ENCODE assay signal across 8 mouse cellular contexts in the genomic region with DNA sequence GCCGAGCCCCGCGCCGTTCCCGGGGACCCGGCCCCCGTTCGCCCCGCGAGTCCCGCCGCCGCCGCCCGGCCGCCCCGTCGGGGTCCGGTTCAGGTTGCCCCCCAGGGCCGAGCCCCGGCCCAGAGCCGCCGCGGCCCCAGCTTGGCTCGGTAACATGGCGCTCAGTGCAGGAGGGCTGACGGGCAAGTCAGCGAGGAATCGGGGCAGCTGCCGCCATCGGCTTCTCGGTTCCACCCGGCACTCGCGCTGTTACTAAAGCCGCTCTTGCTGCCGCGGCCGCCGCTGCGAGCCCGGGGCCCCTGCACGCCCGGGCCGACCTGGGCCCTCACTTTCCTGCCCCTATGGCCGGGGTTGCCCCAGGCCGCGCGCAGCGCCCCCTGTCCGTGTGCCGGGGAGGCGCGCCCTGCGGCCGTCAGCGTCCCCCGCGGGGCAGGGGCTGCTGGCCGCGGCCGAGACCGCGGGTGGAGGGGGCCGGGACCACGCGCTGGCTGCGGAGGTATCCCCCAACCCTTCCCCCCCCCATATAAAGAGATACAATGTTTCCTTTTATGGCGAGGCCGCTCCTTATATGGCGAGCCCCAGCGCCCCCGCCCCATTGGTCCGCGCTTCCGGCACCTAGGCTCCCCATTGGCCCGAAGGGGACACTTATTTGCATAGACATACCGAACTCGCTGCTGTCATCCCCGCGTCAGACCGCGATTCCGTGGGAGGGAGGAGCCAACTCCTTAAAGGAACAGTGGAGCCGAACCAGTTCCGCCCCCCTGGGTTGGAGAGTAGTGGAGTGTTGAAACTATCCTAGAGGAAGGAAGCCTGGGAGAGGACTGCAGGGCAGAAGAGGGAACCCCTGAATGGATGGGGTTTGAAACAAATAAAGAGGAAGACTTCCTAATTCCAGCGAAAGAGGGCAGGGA. TPM values are rescaled to one million over a fixed set of nuclear protein-coding genes. Genes with fewer than 3 reads are reported as not detected.
DNase-seq lines count a peak whose midpoint lies in the region; ATAC-seq and TF ChIP-seq lines count a peak whose summit lies in the region.

A gene (minus strand): TSS at position 503 of the 911 bp plus-strand sequence.

- peak; percentile 33; the same call in 1 of the 2 replicates for TF ChIP-seq POLR2A in olfactory bulb, adult 2 months (IDR thresholded peaks at IDR 0.05; ENCODE audit: insufficient read depth, low read depth, low read length)
- TF ChIP-seq POLR2A in thymus, adult 2 months (IDR thresholded peaks at IDR 0.05; ENCODE audit: control insufficient read depth, extremely low read depth, insufficient read depth, low read length, poor library complexity), result peak; percentile 72

- peak within 1 kb of the TSS; percentile 90 for H3K27ac ChIP-seq in forebrain, embryonic 16.5 days (ENCODE audit: low read length)
- peak within 1 kb of the TSS; percentile 96 for H3K27ac ChIP-seq in layer of hippocampus, adult 2 months
- H3K27ac ChIP-seq in lung, embryonic 14.5 days (ENCODE audit: low read depth), result peak within 1 kb of the TSS; percentile 97
- peak within 1 kb of the TSS; percentile 91 for H3K27ac ChIP-seq in olfactory bulb, adult 2 months (ENCODE audit: insufficient read depth, low read depth, low read length)
- peak within 1 kb of the TSS; percentile 50 for H3K27ac ChIP-seq in thymus, adult 2 months (ENCODE audit: control insufficient read depth, insufficient read depth, low read length)

- intact Hi-C loops in heart, postnatal 36 days (cut with DNase I), result no loop called here

- under 1% methylated on average over 79 of the region's 87 CpGs for WGBS in forebrain, embryonic 16.5 days
- 0% methylated on average over 87 of the region's 87 CpGs for WGBS in lung, embryonic 14.5 days
- under 1% methylated on average over 87 of the region's 87 CpGs for WGBS in olfactory bulb, adult 2 months
- WGBS in thymus, adult 2 months, result under 1% methylated on average over 84 of the region's 87 CpGs

- peaks cover 48% of the 10 kb centered on the region for H3K4me1 ChIP-seq in G1E (ENCODE audit: insufficient read depth, low read depth, low read length)
- H3K4me1 ChIP-seq in forebrain, embryonic 16.5 days (replicated peaks; ENCODE audit: control insufficient read depth, insufficient read depth, low read length), result peaks cover 31% of the 10 kb centered on the region
- H3K4me1 ChIP-seq in lung, embryonic 14.5 days (ENCODE audit: insufficient read depth), result peaks cover 20% of the 10 kb centered on the region
- peaks cover 25% of the 10 kb centered on the region for H3K4me1 ChIP-seq in olfactory bulb, adult 2 months (ENCODE audit: control insufficient read depth, insufficient read depth, low read length)
- peaks cover 18% of the 10 kb centered on the region for H3K4me1 ChIP-seq in thymus, adult 2 months (replicated peaks; ENCODE audit: control insufficient read depth, insufficient read depth, low read length)

- peak; percentile 99 for ATAC-seq in G1E (ENCODE audit: extremely low read depth, insufficient number of reproducible peaks, low FRiP score, poor library complexity, severe bottlenecking)
- peak; percentile 95 for ATAC-seq in forebrain, embryonic 16.5 days
- ATAC-seq in lung, embryonic 14.5 days (ENCODE audit: insufficient read depth), result peak; percentile 92

- H3K4me2 ChIP-seq in forebrain, embryonic 16.5 days (ENCODE audit: low read length), result peak within 1 kb of the TSS; percentile 87
- peak within 1 kb of the TSS; percentile 84 for H3K4me2 ChIP-seq in lung, embryonic 14.5 days

- no peak for TF ChIP-seq CTCF in G1E (IDR thresholded peaks at IDR 0.05; ENCODE audit: low read depth, low read length)
- TF ChIP-seq CTCF in layer of hippocampus, adult 2 months (conservative IDR thresholded peaks at IDR 0.05), result peak; percentile 70
- peak; percentile 21; the same call in 1 of the 2 replicates for TF ChIP-seq CTCF in lung, embryonic 14.5 days (IDR thresholded peaks at IDR 0.05; ENCODE audit: low read depth)
- peak; percentile 52; the same call in 1 of the 2 replicates for TF ChIP-seq CTCF in olfactory bulb, adult 2 months (IDR thresholded peaks at IDR 0.05; ENCODE audit: insufficient read depth, low read depth, low read length)
- TF ChIP-seq CTCF in thymus, adult 2 months (IDR thresholded peaks at IDR 0.05; ENCODE audit: borderline replicate concordance, control insufficient read depth, extremely low read depth, insufficient read depth, low read length, poor library complexity), result peak; percentile 68; the same call in 1 of the 2 replicates

- peak within 1 kb of the TSS; percentile 91 for H3K4me3 ChIP-seq in G1E (ENCODE audit: low read depth, low read length)
- peak within 1 kb of the TSS; percentile 89 for H3K4me3 ChIP-seq in forebrain, embryonic 16.5 days (replicated peaks; ENCODE audit: low read length)
- H3K4me3 ChIP-seq in layer of hippocampus, adult 2 months, result peak within 1 kb of the TSS; percentile 90
- H3K4me3 ChIP-seq in lung, embryonic 14.5 days (ENCODE audit: low read depth, low read length), result peak within 1 kb of the TSS; percentile 95
- peak within 1 kb of the TSS; percentile 94 for H3K4me3 ChIP-seq in olfactory bulb, adult 2 months (ENCODE audit: insufficient read depth, low read depth, low read length)
- peak within 1 kb of the TSS; percentile 84 for H3K4me3 ChIP-seq in thymus, adult 2 months (ENCODE audit: control insufficient read depth, insufficient read depth, low read length)

- no peaks in the 10 kb centered on the region for H3K9me3 ChIP-seq in G1E (replicated peaks)
- H3K9me3 ChIP-seq in forebrain, embryonic 16.5 days (ENCODE audit: control insufficient read depth, low read length), result no peaks in the 10 kb centered on the region
- H3K9me3 ChIP-seq in lung, embryonic 14.5 days (ENCODE audit: low read depth, low read length), result no peaks in the 10 kb centered on the region

- peaks cover 31% of the 10 kb centered on the region for H3K36me3 ChIP-seq in G1E (replicated peaks)
- H3K36me3 ChIP-seq in forebrain, embryonic 16.5 days (ENCODE audit: control insufficient read depth, insufficient read depth), result no peaks in the 10 kb centered on the region
- peaks cover 20% of the 10 kb centered on the region for H3K36me3 ChIP-seq in lung, embryonic 14.5 days (ENCODE audit: insufficient read depth)
- no peaks in the 10 kb centered on the region for H3K36me3 ChIP-seq in thymus, adult 2 months (ENCODE audit: control insufficient read depth, insufficient read depth, low read length)

- DNase-seq in G1E (ENCODE audit: low spot score), result peak; percentile 98
- peak; percentile 93 to 99 for DNase-seq in cerebellum, adult 18-20 months
- DNase-seq in heart, postnatal 36 days, result peak; percentile 92
- peak; percentile 96 to 99 for DNase-seq in layer of hippocampus, adult 2 months (ENCODE audit: low spot score in 2 of 2)
- DNase-seq in lung, embryonic 14.5 days, result peak; percentile 99
- peak; percentile 96 for DNase-seq in thymus, adult 2 months

- H3K9ac ChIP-seq in forebrain, embryonic 16.5 days (replicated peaks; ENCODE audit: low read depth, low read length), result peak within 1 kb of the TSS; percentile 91
- peak within 1 kb of the TSS; percentile 98 for H3K9ac ChIP-seq in lung, embryonic 14.5 days

- H3K27me3 ChIP-seq in G1E (ENCODE audit: insufficient read depth, low read length), result peaks cover 7% of the 10 kb centered on the region
- H3K27me3 ChIP-seq in forebrain, embryonic 16.5 days (replicated peaks; ENCODE audit: control insufficient read depth, insufficient read depth, low read length), result no peaks in the 10 kb centered on the region
- no peaks in the 10 kb centered on the region for H3K27me3 ChIP-seq in lung, embryonic 14.5 days (ENCODE audit: insufficient read depth, low read length)
- no peaks in the 10 kb centered on the region for H3K27me3 ChIP-seq in thymus, adult 2 months (ENCODE audit: control insufficient read depth, insufficient read depth, low read length)

RNA-seq across cellular contexts. Expression of the gene that starts here (rescaled TPM):
- total RNA-seq in G1E (2014; fragmentation: Nextera tagmentation), result 52.7 and 60.3 TPM in 2 replicates
- total RNA-seq in G1E (2017), result 18.4 and 22.7 TPM in 2 replicates
- 113 and 114 TPM in 2 replicates for polyA plus RNA-seq in G1E (2012)
- polyA plus RNA-seq in forebrain, embryonic 16.5 days (2015; fragmentation: Nextera tagmentation; extraction: Ambion mirVana), result 3.4 and 3.6 TPM in 2 replicates
- 10 to 100 TPM; 85.7 to 94.7 TPM for total RNA-seq in heart, postnatal 36 days (2021)
- 10 to 100 TPM; 75.7 to 90.9 TPM for total RNA-seq in layer of hippocampus, adult 2 months (2021)
- 11.4 and 15.1 TPM in 2 replicates for polyA plus RNA-seq in lung, embryonic 14.5 days (2014; fragmentation: Nextera tagmentation; extraction: Ambion mirVana)
- not detected in 2 replicates for polyA plus RNA-seq in olfactory bulb, adult 2 months (2012; ENCODE audit: insufficient read depth, insufficient read length, low replicate concordance, missing spikeins)
- polyA plus RNA-seq in thymus, adult 2 months (2012; rRNA removed), result 297 and 310 TPM in 2 replicates

Comparison
In these comparisons a context has a peak if more than half of its experiments do, and no peak if none do; other contexts are left out.
1. Peak in every context shown above with its lines: DNase-seq, ATAC-seq, H3K4me3 ChIP-seq and H3K27ac ChIP-seq.